Mouse (Mus musculus): ENCODE measurements at regions not wholly inside any gene's neighbourhood (a gene's known extent, or its start where the extent isn't known, plus 50 kb on each side); places are given as distances from the start of the nearest gene placed in this dataset.
"Not testable (repeated sequence)": the region's sequence is repeated elsewhere in the genome, so short reads cannot be mapped to it uniquely, and the experiment has no call there.

GRCm38 (mm10) chrX:24169992-24170391 lies 211.3 kb upstream of the Gm4985 start:
- not testable (repeated sequence) for DNase-seq (ENCODE audit: low spot score in 2 of 2)

GRCm38 (mm10) chrX:24161654-24162053 lies 202.9 kb upstream of the Gm4985 start:
- peak in 1 of 2 experiments; percentile 11 for DNase-seq (ENCODE audit: low spot score in 2 of 2)

- DNase-seq (ENCODE audit: low spot score in 2 of 2), result not testable (repeated sequence)
Observed at GRCm38 (mm10) chrX:24153277-24153873, 194.6 kb upstream of the Gm4985 start.
